Mouse (Mus musculus): ENCODE data around the gene Gm10840.

DNA sequence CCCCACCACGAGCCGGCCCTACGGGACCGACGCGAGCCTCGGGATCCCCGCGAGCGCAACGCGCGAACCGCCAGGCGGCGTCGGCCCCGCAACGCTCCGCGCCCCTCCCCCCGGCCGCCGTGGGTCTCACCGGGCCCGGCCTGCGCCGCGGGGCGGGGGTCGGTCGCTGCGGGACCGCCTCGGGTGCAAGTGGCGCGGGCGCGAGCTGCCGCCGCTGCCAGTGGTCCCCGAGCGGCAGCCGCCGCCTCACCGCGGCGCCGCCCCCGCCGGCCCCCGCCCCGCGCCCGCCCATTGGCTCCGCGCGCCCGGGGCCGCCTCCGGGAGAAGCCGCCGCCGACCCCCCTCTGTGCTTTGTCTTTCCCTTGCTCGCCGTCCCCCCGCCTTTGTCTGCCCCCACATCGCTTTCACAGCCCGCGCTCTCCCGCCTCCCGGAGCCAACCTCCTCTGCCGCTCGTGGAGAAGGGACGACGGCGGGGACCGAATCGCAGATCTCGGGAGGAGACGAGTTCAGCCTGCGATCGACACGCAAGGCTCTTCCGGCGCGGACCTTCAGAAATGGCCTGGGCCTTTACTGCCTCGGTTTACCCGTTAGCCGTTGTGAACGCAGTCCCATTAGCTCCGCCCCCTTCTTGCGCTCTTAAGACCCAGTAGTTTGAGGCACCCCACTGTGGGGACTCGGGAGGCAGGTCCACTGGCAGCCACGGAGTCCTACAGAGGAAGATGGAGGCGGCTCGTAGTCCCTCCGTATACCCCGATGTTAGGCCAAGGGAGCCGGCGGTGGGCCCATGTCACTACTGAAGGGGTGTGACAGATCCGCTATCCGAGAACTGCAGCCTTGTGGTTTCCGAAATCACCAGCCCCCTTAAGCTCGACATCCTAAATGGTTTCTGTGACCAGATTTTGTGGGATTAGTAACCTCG, 469 bp upstream of the Gm10840 start:
- TF ChIP-seq POLR2A (IDR thresholded peaks at IDR 0.05; ENCODE audit: low read depth, low read length) (peak; percentile 14), CTCF (conservative IDR thresholded peaks at IDR 0.05; ENCODE audit: insufficient read depth, insufficient read length, low read depth, low read length) (no peak)
